Mouse (Mus musculus) T-helper 1 cell (primary cell): ENCODE measurements around the gene Mageb3.
"Not testable (repeated sequence)": the region's sequence is repeated elsewhere in the genome, so short reads cannot be mapped to it uniquely, and the experiment has no call there.

Source experiments
- in situ Hi-C: fragments of 300-600 bp; cut with MboI, MseI; formaldehyde crosslinking; loops from one replicate; pipeline ENCODE4 v1.15.1; 2025; ENCODE audit warnings: high pct_unique_total_duplicates

The Mageb3 gene

DNA sequence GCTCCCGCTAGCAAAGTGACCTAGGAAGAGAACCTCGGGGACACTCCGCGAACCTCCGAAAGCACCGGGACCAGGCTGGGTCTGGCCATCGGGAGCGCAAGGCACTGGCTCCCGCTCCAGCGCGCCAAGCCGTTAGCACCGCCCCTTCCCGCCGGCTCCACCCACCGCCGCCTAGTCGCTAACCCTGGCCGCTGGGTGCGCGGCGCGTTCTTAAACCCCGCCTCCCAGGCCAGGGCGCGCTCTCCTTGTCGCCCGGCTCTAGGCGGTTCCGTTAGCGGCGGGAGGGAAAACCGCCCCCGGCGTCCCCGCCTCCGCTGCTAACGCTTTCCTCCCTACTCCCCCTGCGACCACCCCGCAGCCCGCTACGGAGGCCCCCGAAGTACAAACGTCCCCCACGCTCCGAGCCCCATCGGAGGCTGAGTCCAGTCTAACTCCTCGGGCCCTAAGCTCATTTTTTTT is at the start of gene Mageb3, which contains the start of gene Ctdspl2:
Gene Mageb3 (minus strand): TSS at position 328 of the 459 bp plus-strand sequence.
Gene Ctdspl2 (plus strand): TSS at position 237 of the 459 bp plus-strand sequence.
- in situ Hi-C loops, result loop anchor here (5.0 to 10.0 kb wide), 2 partner anchors 72 to 699 kb away; partner anchors contain the start of gene Eif3j1

DNA sequence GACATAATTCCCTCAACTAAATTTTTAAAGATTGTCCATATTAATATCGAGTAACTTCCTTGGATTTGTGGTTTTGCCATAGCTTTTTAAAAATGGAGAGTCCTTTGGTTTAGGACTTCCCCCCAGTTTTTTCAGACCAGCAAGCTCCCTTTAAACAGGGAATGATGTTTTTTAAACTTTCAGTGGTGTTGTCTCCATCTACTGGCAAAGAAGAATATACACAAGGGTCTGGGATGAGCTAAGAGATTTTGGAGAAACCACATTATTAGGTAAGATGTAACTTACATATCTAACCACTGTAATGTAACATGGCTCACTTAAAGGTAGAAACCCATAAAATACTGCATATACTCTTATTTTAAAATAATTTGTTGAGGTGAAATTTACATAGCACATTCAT is 39.8 kb upstream of the Mageb3 start:
- in situ Hi-C loops, result no loop called here

DNA sequence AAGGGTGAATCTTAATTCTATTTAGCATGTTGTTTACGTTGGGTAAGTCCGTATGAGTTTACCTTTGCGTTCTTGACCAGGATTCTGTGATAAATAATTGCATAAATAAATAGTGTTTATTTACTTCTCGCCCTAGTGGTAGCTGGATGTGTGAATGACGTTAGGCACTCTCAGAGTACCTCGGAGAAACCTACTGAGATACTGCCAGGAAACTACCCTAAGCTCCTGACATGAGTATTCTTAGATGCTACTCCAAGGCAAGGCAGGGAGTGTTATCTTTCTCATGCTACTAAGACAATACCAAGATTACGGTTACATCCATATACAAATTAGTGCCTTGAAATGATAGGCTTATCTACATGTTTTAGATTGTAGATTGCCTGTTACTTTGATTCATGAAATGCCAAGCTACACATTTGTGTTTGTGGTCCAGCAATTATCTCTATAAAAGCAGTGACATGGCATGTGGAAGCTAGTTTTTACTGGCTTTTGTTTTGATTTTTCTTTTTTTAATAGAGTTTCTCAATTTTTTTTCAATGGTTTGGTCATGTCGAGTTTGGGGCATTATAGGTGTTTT is 1.4 kb upstream of the Mageb3 start:
- in situ Hi-C loops, result loop anchor here (5.0 to 10.0 kb wide), 2 partner anchors 70 to 697 kb away; partner anchors contain the start of gene Eif3j1

- in situ Hi-C loops, result loop anchor here (5.0 to 10.0 kb wide), 2 partner anchors 71 to 698 kb away; partner anchors contain the start of gene Eif3j1
These were observed 529 bp upstream of the Mageb3 start for GRCm38 (mm10) chr2:121956224-121957018.

- in situ Hi-C loops, result loop anchor here (5.0 to 10.0 kb wide), 2 partner anchors 72 to 700 kb away; partner anchors contain the start of gene Eif3j1
These were observed 778 bp downstream of the Mageb3 start for GRCm38 (mm10) chr2:121954971-121955656.

GRCm38 (mm10) chr2:121943364-121943763 is 12.5 kb downstream of the Mageb3 start:
- in situ Hi-C loops, result no loop called here

GRCm38 (mm10) chr2:121937624-121938023 is 18.3 kb downstream of the Mageb3 start:
- in situ Hi-C loops, result not testable (repeated sequence)

DNA sequence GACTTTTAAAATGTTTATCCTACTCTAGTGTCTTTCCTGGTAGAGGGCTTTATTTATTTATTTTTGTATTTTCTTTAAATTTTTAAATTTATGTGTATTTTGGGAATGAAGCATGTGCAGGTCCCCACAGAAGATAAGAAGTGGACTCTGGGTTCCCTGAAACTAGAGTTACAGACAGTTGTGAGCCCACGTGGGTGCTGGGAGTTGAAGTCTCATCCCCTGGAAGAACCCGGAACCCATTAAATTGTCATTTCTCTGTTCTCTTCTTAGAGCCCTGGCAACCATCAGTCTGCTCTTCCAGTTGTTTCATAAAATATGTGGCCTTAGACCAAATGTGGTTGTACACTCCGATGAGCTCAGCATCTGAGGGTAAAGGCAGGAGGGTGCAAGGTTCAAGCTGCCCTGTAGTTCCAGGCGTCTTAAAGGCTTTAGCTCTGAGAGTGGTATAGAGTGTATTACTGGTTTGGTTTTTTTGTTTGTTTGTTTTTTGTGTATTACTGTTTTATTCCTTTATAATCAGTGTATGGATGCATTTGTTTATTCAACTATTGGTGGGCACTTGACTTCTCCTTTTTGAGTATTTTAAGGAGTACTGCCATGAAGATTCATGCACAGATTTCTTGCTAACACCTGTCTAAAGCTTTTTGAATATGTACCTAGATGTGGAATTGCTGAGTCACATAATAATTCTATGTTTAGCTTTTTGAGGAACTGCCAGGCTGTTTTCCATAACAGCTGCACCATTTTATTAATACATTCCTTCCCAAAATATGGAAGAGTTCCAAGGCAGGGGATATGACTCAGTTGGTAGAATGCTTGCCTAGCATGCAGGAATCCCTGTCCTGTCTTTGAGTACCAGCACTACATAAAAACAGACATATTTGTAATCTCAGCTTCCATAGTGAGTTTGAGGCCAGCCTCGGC is 39.6 kb downstream of the Mageb3 start:
- in situ Hi-C loops, result no loop called here

GRCm38 (mm10) chr2:121909975-121910374 is 45.9 kb downstream of the Mageb3 start:
- in situ Hi-C loops, result no loop called here
